Mouse (Mus musculus): ENCODE measurements around the gene Stim2.

The Stim2 gene

DNA sequence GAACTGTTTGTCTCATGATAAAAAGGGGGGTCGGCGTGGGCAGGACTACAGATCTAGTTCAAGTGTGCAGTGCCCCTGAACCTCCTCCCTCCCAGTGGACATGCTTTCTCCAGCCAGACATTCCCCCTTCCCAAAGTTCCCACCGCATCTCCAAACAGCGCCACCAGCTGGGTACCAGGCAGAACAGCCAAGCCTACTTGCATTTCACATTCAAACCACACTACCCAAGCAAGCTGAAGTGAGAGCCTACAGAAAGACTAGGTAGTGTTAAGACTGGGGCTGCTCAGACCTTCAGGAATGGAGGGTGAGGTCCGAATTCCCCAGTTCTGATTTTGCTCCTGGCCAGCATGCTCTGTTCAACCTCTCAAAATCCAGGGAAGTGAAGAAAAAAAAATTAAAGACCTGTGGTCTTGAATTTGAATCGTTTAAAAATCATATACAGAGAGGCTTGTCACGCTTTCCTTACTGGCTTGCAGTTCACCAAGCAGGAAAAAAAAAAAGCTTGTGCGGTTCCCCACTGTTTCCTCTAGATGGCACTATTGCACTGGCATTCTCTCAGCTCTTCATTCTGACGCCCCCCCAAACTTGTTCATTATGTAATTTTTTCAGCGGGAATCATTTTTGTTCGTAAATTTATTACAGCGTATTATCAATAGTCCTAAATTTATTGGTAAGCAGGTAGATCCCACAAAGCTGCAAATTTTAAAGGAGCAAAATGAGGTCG, 156.4 kb downstream of the Stim2 start:
- peak; percentile 33 for DNase-seq

DNA sequence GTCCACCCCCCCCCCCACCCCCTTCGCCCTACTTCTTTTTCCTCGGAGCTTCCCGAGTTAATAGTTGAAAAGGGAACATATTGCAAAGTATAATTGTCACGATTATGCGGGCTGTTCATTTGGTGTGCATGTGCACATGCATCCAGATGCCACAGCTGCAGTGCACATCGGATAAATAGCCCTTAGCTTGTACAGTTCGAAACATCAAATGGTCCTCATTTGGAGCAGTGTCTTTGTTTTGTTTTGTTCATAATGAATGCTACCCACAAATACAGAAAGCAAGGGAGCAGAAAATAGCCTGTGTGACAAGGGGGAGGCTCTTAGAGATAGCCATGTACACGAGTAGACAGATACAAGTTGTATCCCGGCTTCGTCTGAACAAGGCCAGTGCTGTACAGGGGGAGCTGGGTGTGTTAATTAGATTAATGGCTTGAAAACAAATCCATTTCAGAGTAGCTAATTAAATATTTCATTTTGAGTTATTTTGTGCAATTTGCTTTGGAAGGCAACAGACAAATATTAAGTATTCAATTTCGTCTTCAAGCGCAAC, 157.0 kb downstream of the Stim2 start:
- no peak for DNase-seq

DNA sequence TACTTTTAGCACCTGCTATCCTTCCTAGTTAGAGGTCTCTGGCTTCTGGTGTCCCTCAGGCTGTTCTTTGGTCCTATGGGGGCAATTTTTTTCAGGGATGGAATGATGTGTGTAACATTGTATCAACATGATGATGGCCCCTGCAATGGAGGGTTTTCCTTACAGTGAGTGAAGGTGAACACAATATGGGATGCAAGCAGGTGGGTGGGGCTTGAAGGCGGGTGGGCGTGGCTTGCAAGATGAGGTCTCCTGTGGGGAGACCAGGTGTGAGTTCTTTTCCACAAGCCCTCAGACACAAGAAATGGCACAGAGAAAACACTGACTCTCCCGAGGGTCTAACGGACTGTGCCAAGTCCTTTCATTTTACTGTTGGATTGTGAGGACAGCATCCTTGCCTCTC, 157.6 kb downstream of the Stim2 start:
- DNase-seq, result no peak

DNA sequence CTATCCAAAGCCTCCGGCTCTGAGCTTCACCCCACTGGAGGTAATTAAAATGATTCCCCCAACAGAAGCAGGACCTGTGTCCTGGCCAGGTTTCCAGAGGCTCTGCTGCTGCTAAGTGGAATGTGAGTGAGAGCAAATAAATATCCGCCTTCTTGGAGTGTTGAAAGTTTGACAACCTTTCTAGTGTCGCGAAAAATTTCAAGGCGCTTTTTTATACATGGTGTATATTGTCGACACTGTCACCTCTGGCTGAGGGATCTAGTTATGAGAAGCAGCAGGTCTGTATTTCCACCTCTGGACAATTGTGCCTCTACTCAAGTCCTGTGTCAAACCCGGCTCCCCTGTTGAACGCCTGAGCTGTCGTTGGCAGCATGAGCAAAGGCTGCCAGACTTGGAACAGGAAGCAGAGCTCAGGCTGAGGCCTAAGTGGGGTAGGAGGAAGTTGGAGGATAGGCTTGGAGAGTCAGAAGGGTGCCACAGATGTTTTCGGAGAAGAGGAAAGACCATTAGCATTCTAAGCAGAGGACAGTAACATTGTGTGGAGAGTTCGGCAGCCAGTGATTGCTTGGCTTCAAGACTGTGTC, 158.7 kb downstream of the Stim2 start:
- DNase-seq, result no peak

DNA sequence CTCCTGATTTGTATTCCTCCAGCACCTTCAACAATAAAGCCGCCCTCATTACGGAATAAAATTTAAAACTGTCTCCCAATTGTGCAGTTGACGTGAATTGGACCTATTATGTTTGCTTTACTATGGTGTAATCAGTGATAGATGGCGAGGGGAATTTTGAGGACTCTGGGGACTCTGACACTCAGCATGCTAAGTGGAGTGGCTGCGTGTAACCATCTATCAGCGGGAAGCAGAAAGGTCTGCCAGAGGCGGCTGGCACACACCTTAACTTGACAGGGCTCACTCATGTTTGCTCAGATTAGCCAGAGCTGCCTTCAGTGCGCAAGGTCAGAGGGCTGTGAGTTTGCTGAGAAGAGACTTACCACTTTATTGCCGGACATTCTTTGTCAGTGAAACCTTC, 159.9 kb downstream of the Stim2 start:
- DNase-seq, result no peak

DNA sequence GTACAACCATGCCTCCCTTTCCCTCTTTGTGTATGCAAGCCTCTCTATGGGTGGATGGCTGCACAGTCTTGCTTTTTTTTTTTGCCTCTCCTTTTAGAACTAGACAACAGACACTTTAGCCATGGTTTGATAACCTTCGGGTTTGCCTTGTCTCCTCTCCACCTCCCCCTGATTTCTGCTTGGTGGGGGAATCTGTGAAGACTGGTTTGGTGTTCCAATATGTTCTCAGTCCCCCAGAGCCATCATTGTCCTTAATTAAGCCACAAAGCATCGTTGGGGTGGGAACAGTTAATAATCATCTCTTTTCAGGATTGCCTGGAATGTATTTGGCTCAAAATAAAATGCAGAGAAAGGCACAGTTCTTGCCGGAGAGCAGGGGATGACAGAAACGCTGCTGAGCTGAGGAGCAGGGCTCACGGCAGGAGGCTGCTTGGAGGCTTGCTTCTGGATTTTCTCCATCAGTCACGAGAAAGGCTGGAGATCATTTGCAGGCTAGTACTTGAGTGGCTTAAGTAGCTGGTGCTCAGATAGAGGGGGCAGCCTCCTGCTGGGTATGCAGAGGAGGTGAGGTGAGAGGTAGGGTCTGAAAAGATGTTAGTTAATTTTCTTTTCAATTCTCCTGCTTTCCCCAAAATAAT, 161.0 kb downstream of the Stim2 start:
- no peak for DNase-seq

DNA sequence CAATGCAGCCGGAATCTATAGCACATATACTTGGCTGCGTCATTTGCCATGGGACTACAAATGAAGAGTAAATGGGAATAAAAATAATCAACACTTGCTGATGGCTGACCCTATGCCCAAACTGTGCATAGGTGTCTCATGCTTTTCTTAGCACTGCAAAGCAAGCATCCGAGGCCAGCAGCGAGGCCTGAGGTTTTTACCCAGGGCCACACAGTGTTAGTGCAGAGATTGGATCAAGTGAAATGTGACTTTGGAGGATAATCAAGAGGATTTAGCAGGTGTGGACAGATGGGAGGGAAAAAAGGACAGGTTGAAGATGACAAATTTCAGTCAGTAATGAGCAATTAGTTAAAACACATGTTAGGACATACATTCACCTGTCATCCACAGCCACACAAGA, 162.3 kb downstream of the Stim2 start:
- no peak for DNase-seq

DNA sequence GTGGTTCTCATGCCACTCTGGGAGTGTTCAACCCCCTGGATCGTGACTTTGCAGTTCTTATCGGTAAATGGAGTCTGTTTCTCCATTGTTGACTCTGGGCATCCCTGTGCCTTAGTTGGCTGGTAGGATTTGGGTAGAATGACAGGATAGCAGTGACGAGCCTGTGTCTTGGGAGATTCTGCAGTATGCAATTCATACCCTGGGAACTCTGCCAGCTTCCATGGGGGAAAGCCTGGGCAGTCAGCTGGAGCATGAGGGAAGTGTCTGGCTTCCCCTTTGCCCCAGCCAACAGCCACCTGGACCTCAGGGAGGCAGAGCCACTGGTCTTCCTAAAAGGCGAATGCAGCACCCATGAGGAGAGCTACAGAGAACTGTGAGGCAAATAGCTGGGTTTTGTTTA, 165.6 kb downstream of the Stim2 start:
- no peak for DNase-seq

Data from right cerebral cortex, postnatal 4 days (tissue).